Mouse (Mus musculus) heart, embryonic 11.5 days (tissue): ENCODE measurements at regions not wholly inside any gene's neighbourhood (a gene's known extent, or its start where the extent isn't known, plus 50 kb on each side); places are given as distances from the start of the nearest gene placed in this dataset.

Experiments
- ATAC-seq: fragments of 200-750 bp; cut with Nextera tagmentation; replicated peaks from 2 replicates; pipeline ENCODE4 v1.8.0; 2017; ENCODE audit warnings: moderate library complexity; ENCODE audit not compliant: insufficient number of reproducible peaks, low FRiP score, low TSS enrichment
- H3K27ac ChIP-seq: fragments of 300-500 bp; sonication (generic); 2 replicates; pipeline ENCODE4 v1.5.1; 2014; ENCODE audit warnings: mild to moderate bottlenecking, low read depth, low read length
- H3K27me3 ChIP-seq: fragments of 300-500 bp; sonication (generic); 2 replicates; pipeline ENCODE4 v1.6.1; 2014; ENCODE audit warnings: mild to moderate bottlenecking, low read length, mixed read lengths; ENCODE audit not compliant: control insufficient read depth, insufficient read depth
- H3K36me3 ChIP-seq: fragments of 300-500 bp; sonication (generic); 2 replicates; pipeline ENCODE4 v1.6.1; 2014; ENCODE audit warnings: mild to moderate bottlenecking, low read length, moderate library complexity, mixed read lengths; ENCODE audit not compliant: control insufficient read depth, insufficient read depth
- H3K4me1 ChIP-seq: fragments of 300-500 bp; sonication (generic); 2 replicates; pipeline ENCODE4 v1.6.1; 2014; ENCODE audit warnings: low read length; ENCODE audit not compliant: control insufficient read depth, insufficient read depth
- H3K4me2 ChIP-seq: fragments of 300-500 bp; sonication (generic); 2 replicates; pipeline ENCODE4 v1.6.1; 2014; ENCODE audit warnings: mild to moderate bottlenecking, moderate library complexity
- H3K4me3 ChIP-seq: fragments of 300-500 bp; sonication (generic); 2 replicates; pipeline ENCODE4 v1.5.1; 2014; ENCODE audit warnings: low read depth, low read length
- H3K9ac ChIP-seq: fragments of 300-500 bp; sonication (generic); 2 replicates; pipeline ENCODE4 v1.6.1; 2014; ENCODE audit warnings: mild to moderate bottlenecking, low read depth, low read length, moderate library complexity
- H3K9me3 ChIP-seq: fragments of 300-500 bp; sonication (generic); replicated peaks from 2 replicates; pipeline ENCODE4 v1.6.1; 2016; ENCODE audit warnings: low read length; ENCODE audit not compliant: control insufficient read depth
- WGBS: fragments of 180-500 bp; shearing (Covaris S2); extraction: QIAGEN DNeasy Blood & Tissue Kit; methylation state at CpG from one replicate; pipeline ENCODE4 v1.1.7; 2014; ENCODE audit not compliant: insufficient replicate concordance; 5-methylcytosine and 5-hydroxymethylcytosine counted together

DNA sequence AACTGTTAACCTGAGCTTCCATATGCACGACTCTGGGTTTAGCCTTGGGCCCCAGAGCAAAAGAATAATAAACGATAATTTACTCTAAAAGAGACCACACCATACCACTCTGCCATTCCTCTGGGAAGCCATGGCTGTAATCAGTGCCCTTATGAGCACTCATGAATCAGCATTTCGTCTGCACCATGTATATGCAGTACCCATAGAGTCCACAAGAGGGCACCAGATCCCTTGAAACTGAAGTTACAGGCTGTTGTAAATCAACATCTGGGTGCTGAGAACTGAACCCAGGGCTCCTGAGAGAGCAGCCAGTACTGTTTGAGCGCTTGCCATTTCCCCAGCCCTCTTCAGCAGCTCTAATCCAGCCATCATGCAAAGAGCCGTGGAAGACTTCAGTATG lies 508.7 kb upstream of the Zdhhc25 start:
- 84% methylated on average over 5 of the region's 5 CpGs for WGBS
- H3K4me2 ChIP-seq, result no peak overlapping the region
- H3K27me3 ChIP-seq, result no peaks in the 10 kb centered on the region; the same call in 1 of the 2 replicates
- H3K4me1 ChIP-seq, result no peaks in the 10 kb centered on the region
- no peak for ATAC-seq
- H3K4me3 ChIP-seq, result no peak overlapping the region
- H3K9me3 ChIP-seq, result peaks cover 7% of the 10 kb centered on the region
- no peak overlapping the region for H3K9ac ChIP-seq
- H3K27ac ChIP-seq, result no peak overlapping the region
- no peaks in the 10 kb centered on the region for H3K36me3 ChIP-seq

DNA sequence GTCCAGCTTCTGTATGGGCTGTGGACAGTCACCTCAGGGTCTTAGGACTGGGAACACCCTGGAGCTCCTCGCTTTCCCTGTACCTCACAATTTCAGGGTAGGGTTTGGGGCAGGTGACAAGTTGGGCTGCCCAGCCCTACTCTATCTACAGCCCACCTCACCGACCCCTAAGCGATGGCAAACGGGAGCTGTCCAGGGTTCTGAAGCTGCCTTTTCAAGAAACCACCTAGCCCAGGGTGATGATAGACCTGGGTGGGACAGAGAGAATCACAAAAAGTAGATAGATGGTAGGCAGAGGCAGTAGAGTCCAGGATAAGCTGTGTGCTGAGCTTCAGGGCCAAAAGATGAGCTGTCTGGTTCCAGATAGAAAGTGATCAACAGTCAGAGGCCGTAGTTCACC lies 479.7 kb upstream of the Zdhhc25 start:
- Histone ChIP-seq H3K27me3 (no peaks in the 10 kb centered on the region), H3K36me3 (no peaks in the 10 kb centered on the region), H3K4me2 (no peak overlapping the region), H3K9me3 (no peaks in the 10 kb centered on the region), H3K4me3 (no peak overlapping the region), H3K9ac (no peak overlapping the region), H3K27ac (no peak overlapping the region), H3K4me1 (no peaks in the 10 kb centered on the region)
- WGBS, result 47% methylated on average over 5 of the region's 5 CpGs
- no peak for ATAC-seq

DNA sequence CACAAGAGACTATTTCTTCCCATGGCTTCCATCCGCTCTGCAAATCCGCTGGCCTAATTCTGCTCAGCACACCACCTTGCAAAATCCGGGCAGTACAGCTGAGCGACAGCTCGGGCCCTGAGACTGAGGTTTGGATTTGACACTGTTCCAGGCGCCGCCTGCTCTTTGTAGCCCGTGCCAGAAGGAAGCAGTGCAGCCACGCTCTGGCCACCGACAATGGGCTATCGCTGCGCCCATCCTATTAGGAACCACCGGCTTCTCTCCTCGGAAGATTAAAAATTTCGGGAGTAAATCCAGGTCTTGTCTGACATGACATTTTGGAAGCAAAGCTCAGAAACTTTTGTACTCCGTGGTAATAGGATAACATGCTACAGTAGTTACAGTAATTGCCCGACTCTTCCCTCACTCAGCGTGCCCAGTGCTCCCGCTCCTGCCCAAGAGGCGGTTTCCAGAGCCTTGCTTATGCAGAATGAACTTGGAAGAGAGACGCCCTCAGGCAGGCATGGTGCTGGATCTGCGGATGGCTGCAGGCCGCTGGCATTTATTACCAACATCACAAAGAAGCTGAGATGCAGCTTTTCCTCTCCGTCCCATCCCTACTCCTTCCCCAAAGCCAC lies 476.1 kb upstream of the Zdhhc25 start:
- no peaks in the 10 kb centered on the region for H3K9me3 ChIP-seq
- WGBS, result 81% methylated on average over 24 of the region's 24 CpGs
- no peak overlapping the region for H3K27ac ChIP-seq
- H3K4me1 ChIP-seq, result no peaks in the 10 kb centered on the region
- H3K36me3 ChIP-seq, result no peaks in the 10 kb centered on the region
- no peak overlapping the region for H3K9ac ChIP-seq
- H3K4me2 ChIP-seq, result no peak overlapping the region
- no peaks in the 10 kb centered on the region for H3K27me3 ChIP-seq
- ATAC-seq, result no peak
- no peak overlapping the region for H3K4me3 ChIP-seq

DNA sequence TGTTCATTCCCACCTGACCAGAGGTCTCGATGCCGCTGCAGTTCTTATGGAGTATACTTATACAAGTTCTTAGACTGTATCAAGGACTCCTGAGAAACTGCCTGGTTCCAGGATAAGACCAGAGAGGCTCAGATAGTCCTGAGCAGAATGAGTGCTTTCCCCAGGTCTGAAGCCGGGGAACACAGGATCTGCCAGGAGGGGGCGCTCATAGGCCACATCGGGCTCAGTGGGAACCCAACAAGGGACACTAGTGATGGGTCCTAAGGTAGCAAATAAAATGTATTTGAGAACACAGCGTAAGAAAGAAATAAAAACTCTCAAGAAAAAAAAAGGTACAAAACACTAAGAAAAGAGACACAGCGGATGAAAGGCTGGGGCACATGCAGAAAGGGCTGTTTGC lies 454.0 kb upstream of the Zdhhc25 start:
- no peak overlapping the region for H3K27ac ChIP-seq
- ATAC-seq, result no peak
- peaks cover 2% of the 10 kb centered on the region; the same call in 1 of the 2 replicates for H3K27me3 ChIP-seq
- no peaks in the 10 kb centered on the region for H3K36me3 ChIP-seq
- no peak overlapping the region for H3K4me2 ChIP-seq
- WGBS, result 37% methylated on average over 7 of the region's 7 CpGs
- H3K9ac ChIP-seq, result no peak overlapping the region
- H3K4me1 ChIP-seq, result no peaks in the 10 kb centered on the region
- no peaks in the 10 kb centered on the region for H3K9me3 ChIP-seq
- H3K4me3 ChIP-seq, result no peak overlapping the region

DNA sequence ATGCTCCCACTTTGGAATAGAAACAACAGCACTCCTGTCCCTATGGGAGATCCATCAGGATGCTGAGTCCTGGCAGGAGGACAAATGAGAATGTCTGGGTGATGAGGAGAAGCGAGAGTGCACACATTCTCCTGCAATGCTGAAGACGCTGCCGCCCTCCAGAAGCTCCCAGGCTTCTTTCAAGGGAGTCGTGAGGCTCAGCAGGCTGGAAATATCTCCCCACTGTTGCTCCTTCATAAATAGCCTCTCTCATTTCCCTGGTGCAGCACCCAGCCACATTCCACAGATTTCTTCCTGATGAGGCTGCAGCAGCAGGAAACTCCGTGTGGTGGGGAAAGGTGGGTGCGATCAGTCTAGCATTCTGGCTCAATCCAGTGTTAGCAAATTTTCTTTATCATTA lies 448.9 kb upstream of the Zdhhc25 start:
- no peak overlapping the region for H3K4me2 ChIP-seq
- 0 out of 2 replicates have a peak, but pooled peaks cover 2% of the 10 kb centered on the region for H3K27me3 ChIP-seq
- H3K4me3 ChIP-seq, result no peak overlapping the region
- H3K9me3 ChIP-seq, result no peaks in the 10 kb centered on the region
- no peak overlapping the region for H3K27ac ChIP-seq
- H3K9ac ChIP-seq, result no peak overlapping the region
- no peak for ATAC-seq
- H3K36me3 ChIP-seq, result no peaks in the 10 kb centered on the region
- no peaks in the 10 kb centered on the region for H3K4me1 ChIP-seq
- WGBS, result 53% methylated on average over 6 of the region's 6 CpGs

DNA sequence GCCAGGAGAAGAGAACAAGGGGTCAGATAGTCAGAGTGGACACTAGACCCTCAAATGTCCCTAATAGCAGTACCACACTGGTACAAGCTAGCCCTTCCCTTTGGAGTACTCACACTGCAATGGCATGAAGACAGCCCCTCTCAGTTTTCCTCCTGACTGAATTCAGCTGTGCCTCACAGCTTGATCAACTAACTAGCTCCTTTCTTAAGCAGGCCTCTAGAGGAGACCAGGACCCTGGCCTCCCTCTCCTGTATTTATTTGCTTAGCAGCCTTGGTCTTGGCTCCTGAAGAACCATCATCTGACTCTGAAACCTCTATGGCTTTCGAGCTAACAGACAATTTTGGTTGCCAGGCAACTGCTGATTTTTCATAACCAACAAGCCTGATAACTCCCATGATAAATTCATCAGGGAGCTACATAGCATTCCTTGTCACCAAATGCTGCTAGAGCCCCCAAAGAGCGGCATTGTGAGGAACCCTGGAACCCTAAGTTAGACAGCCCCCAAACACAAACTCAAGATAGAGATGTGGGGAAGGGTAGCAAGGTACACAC lies 440.4 kb upstream of the Zdhhc25 start:
- no peak overlapping the region for H3K9ac ChIP-seq
- H3K9me3 ChIP-seq, result no peaks in the 10 kb centered on the region
- ATAC-seq, result no peak
- H3K4me2 ChIP-seq, result no peak overlapping the region
- no peaks in the 10 kb centered on the region for H3K4me1 ChIP-seq
- no peaks in the 10 kb centered on the region for H3K36me3 ChIP-seq
- H3K27ac ChIP-seq, result no peak overlapping the region
- no peaks in the 10 kb centered on the region for H3K27me3 ChIP-seq
- no peak overlapping the region for H3K4me3 ChIP-seq
- 69% methylated on average over 2 of the region's 2 CpGs for WGBS

DNA sequence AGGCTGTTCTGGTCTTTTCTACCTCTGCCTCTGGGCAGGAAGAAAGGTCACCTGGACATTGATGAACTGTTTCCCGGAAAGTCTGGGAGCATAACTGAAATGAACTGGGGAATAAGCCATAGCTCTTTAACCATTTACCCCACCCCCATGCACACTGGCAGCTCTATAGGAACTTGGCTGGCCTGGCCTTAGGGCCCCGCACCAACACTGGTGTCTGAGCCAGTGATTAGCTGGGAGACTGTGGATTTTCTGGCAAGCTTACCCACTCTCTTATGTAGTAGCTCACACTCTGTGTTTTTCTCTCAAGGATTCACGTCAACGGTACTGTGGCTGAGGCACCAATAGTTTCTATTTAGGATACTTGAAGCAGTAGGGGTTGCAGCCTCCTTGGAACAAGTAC lies 439.8 kb upstream of the Zdhhc25 start:
- Histone ChIP-seq H3K9ac (no peak overlapping the region), H3K4me3 (no peak overlapping the region), H3K4me2 (no peak overlapping the region), H3K9me3 (no peaks in the 10 kb centered on the region), H3K4me1 (no peaks in the 10 kb centered on the region), H3K27me3 (no peaks in the 10 kb centered on the region), H3K36me3 (no peaks in the 10 kb centered on the region), H3K27ac (no peak overlapping the region)
- no peak for ATAC-seq
- 88% methylated on average over 4 of the region's 4 CpGs for whole genome bisulfite sequencing

DNA sequence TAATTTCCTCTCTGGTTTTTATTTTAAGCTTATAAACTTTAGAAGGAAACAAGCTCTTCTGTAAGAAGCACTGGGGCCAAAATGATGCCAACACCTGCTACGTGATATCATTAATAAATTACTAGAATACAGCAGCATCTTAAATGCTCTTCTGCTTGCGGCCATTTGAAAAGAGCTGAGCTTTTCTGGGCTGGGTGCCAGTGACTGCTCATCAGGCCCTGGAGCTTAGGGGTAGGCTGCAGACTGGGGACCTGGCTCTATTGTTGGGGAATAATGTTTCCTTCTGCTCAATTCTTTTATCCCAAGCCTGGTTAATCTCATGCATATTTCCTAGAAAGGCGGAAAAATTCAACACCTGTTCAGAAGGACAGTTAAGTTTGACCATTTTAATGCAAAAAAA lies 436.7 kb upstream of the Zdhhc25 start:
- no peak for ATAC-seq
- Histone ChIP-seq H3K4me3 (no peak overlapping the region), H3K9ac (no peak overlapping the region), H3K4me2 (no peak overlapping the region), H3K36me3 (no peaks in the 10 kb centered on the region), H3K4me1 (no peaks in the 10 kb centered on the region), H3K27me3 (no peaks in the 10 kb centered on the region), H3K27ac (no peak overlapping the region), H3K9me3 (no peaks in the 10 kb centered on the region)
- WGBS, result 71% methylated on average over 3 of the region's 3 CpGs

DNA sequence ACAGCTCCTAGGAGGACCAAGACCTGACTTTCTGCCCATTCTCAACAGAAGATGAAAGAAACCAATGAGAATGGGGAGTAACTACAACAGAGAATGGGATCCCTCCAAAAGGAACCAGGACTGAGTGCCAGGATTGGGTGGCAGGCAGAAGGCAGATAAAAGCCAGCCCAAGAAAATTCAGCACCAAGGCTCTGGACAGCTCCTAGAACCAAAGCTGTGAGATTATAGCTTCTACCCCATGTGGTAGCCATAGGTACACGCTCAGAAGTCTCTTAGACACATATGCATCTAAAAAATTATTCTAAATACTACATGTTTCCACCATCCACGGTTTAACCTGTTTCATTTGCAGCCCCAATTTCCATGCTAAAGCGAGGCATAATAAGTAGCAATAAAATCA lies 425.8 kb upstream of the Zdhhc25 start:
- WGBS, result 39% methylated on average over 3 of the region's 3 CpGs
- Histone ChIP-seq H3K4me2 (no peak overlapping the region), H3K36me3 (no peaks in the 10 kb centered on the region), H3K27ac (no peak overlapping the region), H3K27me3 (no peaks in the 10 kb centered on the region), H3K4me1 (no peaks in the 10 kb centered on the region), H3K9me3 (no peaks in the 10 kb centered on the region), H3K4me3 (no peak overlapping the region), H3K9ac (no peak overlapping the region)
- ATAC-seq, result no peak
